Mouse (Mus musculus) kidney, postnatal 0 days (tissue): ENCODE data around the gene Gm20696. TPM values are rescaled to one million over a fixed set of nuclear protein-coding genes. Genes with fewer than 3 reads are reported as not detected.

Source experiments
- ATAC-seq: fragments of 200-750 bp; cut with Nextera tagmentation; replicated peaks from 2 replicates; pipeline ENCODE4 v1.8.0; 2017; ENCODE audit warnings: low read depth, moderate number of reproducible peaks, moderate TSS enrichment, moderate library complexity; ENCODE audit not compliant: low FRiP score
- DNase-seq: peaks from one replicate; pipeline ENCODE4 v3.0.0-alpha.2; 2016; ENCODE audit warnings: low spot score
- H3K27ac ChIP-seq: fragments of 300-500 bp; sonication (generic); 2 replicates; pipeline ENCODE4 v1.5.1; 2014; ENCODE audit warnings: mild to moderate bottlenecking
- H3K27me3 ChIP-seq: fragments of 300-500 bp; sonication (generic); 2 replicates; pipeline ENCODE4 v1.6.1; 2014; ENCODE audit warnings: low read length, mixed read lengths; ENCODE audit not compliant: insufficient read depth
- H3K36me3 ChIP-seq: fragments of 300-500 bp; sonication (generic); 2 replicates; pipeline ENCODE4 v1.6.1; 2014; ENCODE audit warnings: low read length, mixed read lengths; ENCODE audit not compliant: insufficient read depth
- H3K4me1 ChIP-seq: fragments of 300-500 bp; sonication (generic); replicated peaks from 2 replicates; pipeline ENCODE4 v1.6.1; 2014; ENCODE audit warnings: antibody characterized with exemption, low read length, mixed read lengths; ENCODE audit not compliant: insufficient read depth
- H3K4me2 ChIP-seq: fragments of 300-500 bp; sonication (generic); 2 replicates; pipeline ENCODE4 v1.6.1; 2014; ENCODE audit warnings: mild to moderate bottlenecking, low read length, moderate library complexity, mixed read lengths
- H3K4me3 ChIP-seq: fragments of 300-500 bp; sonication (generic); replicated peaks from 2 replicates; pipeline ENCODE4 v1.5.1; 2014; ENCODE audit warnings: low read depth, low read length
- H3K9ac ChIP-seq: fragments of 300-500 bp; sonication (generic); 2 replicates; pipeline ENCODE4 v1.6.1; 2014; ENCODE audit warnings: low read depth, low read length
- H3K9me3 ChIP-seq: fragments of 300-500 bp; sonication (generic); replicated peaks from 2 replicates; pipeline ENCODE4 v1.6.1; 2016; ENCODE audit warnings: low read length, inconsistent platforms, mixed read lengths
- CTCF ChIP-seq: IDR thresholded peaks from 2 replicates; pipeline ENCODE4 v1.5.1; 2016; ENCODE audit warnings: antibody characterized with exemption, low read depth, mild to moderate bottlenecking, moderate library complexity
- WGBS: fragments of 180-500 bp; shearing (Covaris S2); extraction: QIAGEN DNeasy Blood & Tissue Kit; methylation state at CpG from one replicate; pipeline ENCODE4 v1.1.7; 2014; 5-methylcytosine and 5-hydroxymethylcytosine counted together
- polyA plus RNA-seq: library from polyadenylated mRNA; unstranded; fragments of >200 nt; fragmentation: Nextera tagmentation; extraction: Ambion mirVana; gene quantifications from 2 replicates; pipeline ENCODE4 v1.2.1, GENCODE M21; 2015

Gm20696 gene
- polyA plus RNA-seq, 1 experiment from 2014 or later: 1.7 TPM

DNA sequence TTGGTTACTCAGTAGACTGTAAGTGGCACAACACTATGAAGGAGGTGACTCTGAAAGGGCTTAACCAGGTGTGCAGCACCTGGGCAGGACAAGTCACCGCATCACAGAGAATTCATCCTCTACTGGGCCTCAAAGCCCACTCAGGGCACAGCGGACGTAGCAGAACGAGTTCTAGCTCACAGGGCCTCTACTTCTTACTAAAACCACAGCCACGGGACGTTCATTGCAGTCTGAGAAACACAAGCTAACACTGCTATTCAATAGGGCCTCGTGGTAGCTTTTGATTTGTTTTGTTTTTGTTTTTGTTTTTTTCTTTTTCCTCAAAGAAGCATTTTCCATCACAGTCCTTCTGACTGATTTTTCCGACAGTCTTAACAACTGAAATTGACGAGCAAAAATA lies 233.6 kb downstream of the Gm20696 start:
- 93% methylated on average over 9 of the region's 9 CpGs for WGBS
- no peak overlapping the region for H3K9ac ChIP-seq
- H3K4me1 ChIP-seq: no peaks in the 10 kb centered on the region
- ATAC-seq (no peak), DNase-seq (no peak)
- H3K36me3 ChIP-seq: 0 out of 2 replicates have a peak, but pooled peaks cover 4% of the 10 kb centered on the region
- no peak overlapping the region for H3K4me2 ChIP-seq
- no peak overlapping the region for H3K4me3 ChIP-seq
- TF ChIP-seq CTCF: no peak
- no peak overlapping the region for H3K27ac ChIP-seq
- H3K27me3 ChIP-seq: no peaks in the 10 kb centered on the region
- no peaks in the 10 kb centered on the region for H3K9me3 ChIP-seq

DNA sequence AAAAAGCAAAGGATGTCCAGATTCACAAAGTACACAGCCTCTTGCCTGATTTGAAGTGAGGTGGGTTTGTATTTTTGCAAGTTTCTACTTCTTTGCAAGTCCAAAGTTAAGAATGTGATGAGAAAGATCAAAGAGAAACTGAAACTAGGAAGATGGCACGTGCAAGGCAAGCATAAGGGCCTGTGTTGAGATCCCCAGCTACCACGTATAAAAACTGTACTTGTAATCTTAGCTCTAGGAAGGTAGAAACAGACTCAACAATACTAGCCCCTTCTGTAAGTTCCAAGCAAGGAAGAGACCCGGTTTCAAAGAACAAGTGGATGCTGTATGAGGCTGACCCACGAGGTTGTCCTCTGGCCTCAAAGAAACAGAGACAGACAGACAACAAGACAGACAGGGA lies 234.7 kb downstream of the Gm20696 start:
- 72% methylated on average over 4 of the region's 4 CpGs for WGBS
- no peak overlapping the region for H3K4me3 ChIP-seq
- no peak for ATAC-seq

DNA sequence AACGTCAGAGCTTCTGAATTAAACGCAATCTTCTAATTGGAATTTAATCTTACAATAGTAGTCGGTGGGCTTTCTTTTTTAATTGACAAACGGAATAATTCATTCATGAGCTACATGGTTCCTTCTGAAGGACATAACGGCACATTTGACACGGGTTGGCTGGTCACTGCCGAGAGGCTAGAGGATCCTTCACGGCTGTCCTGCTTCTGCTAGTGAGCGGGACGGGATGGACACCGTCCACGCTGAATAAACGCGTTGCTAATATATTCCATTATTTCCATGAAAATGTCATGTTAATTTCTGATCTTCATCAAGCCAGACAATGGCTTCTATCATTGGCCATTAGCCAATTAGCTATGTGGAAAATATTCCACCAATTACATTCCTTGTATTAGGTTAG lies 236.0 kb downstream of the Gm20696 start:
- DNase-seq (no peak), ATAC-seq (no peak)
- Histone ChIP-seq H3K9ac (no peak overlapping the region), H3K4me2 (no peak overlapping the region), H3K4me1 (no peaks in the 10 kb centered on the region), H3K4me3 (no peak overlapping the region), H3K36me3 (0 out of 2 replicates have a peak, but pooled peaks cover 4% of the 10 kb centered on the region), H3K27ac (no peak overlapping the region), H3K9me3 (no peaks in the 10 kb centered on the region), H3K27me3 (no peaks in the 10 kb centered on the region)
- TF ChIP-seq CTCF: no peak
- 92% methylated on average over 14 of the region's 14 CpGs for WGBS

More for the DNA sequence above, 234.7 kb downstream of the Gm20696 start:
- 0 out of 2 replicates have a peak, but pooled peaks cover 4% of the 10 kb centered on the region for H3K36me3 ChIP-seq
- no peak overlapping the region for H3K27ac ChIP-seq
- H3K4me1 ChIP-seq: no peaks in the 10 kb centered on the region
- no peak overlapping the region for H3K4me2 ChIP-seq
- no peak overlapping the region for H3K9ac ChIP-seq
- DNase-seq: no peak
- no peak for TF ChIP-seq CTCF
- no peaks in the 10 kb centered on the region for H3K27me3 ChIP-seq
- H3K9me3 ChIP-seq: no peaks in the 10 kb centered on the region

DNA sequence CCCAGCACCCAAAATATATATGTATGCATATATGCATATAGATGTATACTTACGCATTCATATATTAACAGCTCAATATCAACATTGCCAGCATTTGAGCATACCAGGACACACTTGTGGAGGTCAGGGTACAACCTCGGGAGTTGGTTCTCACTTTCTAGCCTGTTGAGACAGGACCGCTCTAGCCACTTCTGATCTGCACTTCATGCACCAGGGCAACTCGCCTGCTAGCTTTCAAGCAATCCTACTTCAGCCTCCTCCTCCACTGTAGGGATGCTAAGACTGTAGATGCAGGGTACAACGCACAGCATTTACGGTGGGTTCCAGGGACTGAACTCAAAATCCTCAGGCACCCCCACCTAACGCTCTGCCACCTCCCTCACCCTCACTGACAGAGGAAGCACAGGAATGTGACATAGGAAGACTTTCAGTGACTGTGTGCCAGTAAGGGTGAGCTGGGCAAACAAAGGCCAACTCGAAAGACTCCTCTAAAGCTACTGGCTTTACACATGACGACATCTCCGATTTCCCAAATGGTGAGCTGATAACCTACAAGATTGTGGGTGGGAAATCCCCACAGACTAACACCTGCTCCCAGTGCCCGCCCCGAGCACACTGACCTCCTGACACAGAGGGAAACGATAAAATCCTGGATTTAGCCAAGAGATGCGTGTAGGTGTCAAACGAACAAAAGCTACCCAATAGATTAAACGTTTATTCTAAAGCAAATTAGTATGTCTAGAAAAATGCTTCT lies 237.0 kb downstream of the Gm20696 start:
- Histone ChIP-seq H3K4me2 (no peak overlapping the region), H3K27me3 (no peaks in the 10 kb centered on the region), H3K9ac (no peak overlapping the region), H3K4me1 (no peaks in the 10 kb centered on the region), H3K36me3 (0 out of 2 replicates have a peak, but pooled peaks cover 4% of the 10 kb centered on the region), H3K9me3 (no peaks in the 10 kb centered on the region), H3K4me3 (no peak overlapping the region), H3K27ac (no peak overlapping the region)
- TF ChIP-seq CTCF: no peak
- no peak for DNase-seq
- ATAC-seq: no peak
- WGBS: 77% methylated on average over 16 of the region's 16 CpGs

DNA sequence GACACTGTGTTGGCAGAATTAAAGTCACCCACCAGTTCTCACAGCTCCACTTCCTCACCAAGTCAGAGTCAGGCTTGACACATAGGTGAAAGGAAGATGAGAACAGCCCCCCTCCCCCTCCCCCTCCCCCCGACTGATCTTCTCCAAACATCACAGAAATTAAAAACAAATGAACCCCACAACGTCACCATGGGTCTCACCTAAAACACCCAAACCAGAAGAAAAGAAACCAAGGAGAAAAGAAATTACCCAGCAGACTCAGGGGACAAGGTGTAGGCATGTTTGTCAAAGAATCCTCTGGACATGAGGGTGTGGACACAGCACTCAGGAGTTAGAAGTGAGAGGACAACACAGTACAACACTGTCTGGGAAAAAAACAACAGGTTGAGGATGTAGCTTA lies 237.6 kb downstream of the Gm20696 start:
- WGBS: 60% methylated on average over 2 of the region's 2 CpGs
- no peak for TF ChIP-seq CTCF

DNA sequence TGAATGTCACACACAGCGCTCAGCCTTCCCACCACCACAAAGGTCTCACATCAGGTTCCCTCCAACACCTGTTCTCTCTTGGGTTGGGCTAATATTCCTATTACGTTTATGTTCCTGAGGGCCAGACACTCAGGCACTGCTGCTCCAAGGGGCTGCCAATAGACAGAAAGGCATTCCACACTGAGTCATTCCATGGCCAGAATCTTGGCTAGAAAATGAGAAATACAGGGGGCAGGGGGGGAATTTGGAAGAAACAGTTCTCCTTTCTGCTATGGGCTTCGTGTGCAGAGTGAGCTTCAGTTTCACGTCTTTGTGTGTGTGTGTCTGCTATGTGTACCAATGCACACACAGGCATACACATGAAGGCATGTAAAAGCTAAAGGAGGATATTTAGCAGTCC lies 239.3 kb downstream of the Gm20696 start:
- H3K9ac ChIP-seq: no peak overlapping the region
- H3K4me3 ChIP-seq: no peak overlapping the region
- H3K36me3 ChIP-seq: no peaks in the 10 kb centered on the region
- H3K4me2 ChIP-seq: no peak overlapping the region
- DNase-seq: no peak
- H3K27ac ChIP-seq: no peak overlapping the region
- H3K9me3 ChIP-seq: no peaks in the 10 kb centered on the region
- no peak for TF ChIP-seq CTCF
- no peaks in the 10 kb centered on the region for H3K4me1 ChIP-seq
- ATAC-seq: no peak
- H3K27me3 ChIP-seq: no peaks in the 10 kb centered on the region
- WGBS: 86% methylated on average over 4 of the region's 4 CpGs

More for the DNA sequence above, 237.6 kb downstream of the Gm20696 start:
- Histone ChIP-seq H3K9me3 (no peaks in the 10 kb centered on the region), H3K36me3 (0 out of 2 replicates have a peak, but pooled peaks cover 2% of the 10 kb centered on the region), H3K4me1 (no peaks in the 10 kb centered on the region), H3K4me2 (no peak overlapping the region), H3K27ac (no peak overlapping the region), H3K9ac (no peak overlapping the region), H3K4me3 (no peak overlapping the region), H3K27me3 (no peaks in the 10 kb centered on the region)
- DNase-seq (no peak), ATAC-seq (no peak)
